Mouse (Mus musculus) ES-Bruce4 (cell line): Measurements from ENCODE around the gene Parvg.
"Not testable (repeated sequence)": the region's sequence is repeated elsewhere in the genome, so short reads cannot be mapped to it uniquely, and the experiment has no call there.

Source experiments
- CTCF ChIP-seq: IDR thresholded peaks from one replicate; pipeline ENCODE4 v1.8.1; 2011; ENCODE audit warnings: low read depth, low read length
- POLR2A ChIP-seq: IDR thresholded peaks from one replicate; pipeline ENCODE4 v1.8.1; 2011; ENCODE audit warnings: low read length; ENCODE audit not compliant: insufficient read depth

DNA sequence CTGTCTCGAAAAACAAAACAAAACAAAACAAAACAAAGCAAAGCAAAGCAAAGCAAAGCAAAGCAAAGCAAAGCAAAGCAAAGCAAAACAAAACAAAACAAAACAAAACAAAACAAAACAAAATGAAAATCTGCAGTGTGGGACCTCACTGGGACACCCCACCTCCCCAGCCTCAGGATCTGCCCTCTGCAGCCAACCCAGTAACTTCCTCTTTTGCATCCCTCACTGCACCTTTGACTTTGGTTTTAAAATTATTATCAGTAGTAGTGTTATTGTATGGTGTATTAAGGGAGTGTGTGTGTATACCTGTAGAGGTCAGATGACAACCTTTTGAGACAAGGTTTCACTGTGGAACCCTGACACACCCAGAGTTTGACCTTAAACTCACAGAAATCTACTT, 34.9 kb upstream of the Parvg start:
- TF ChIP-seq CTCF, POLR2A: not testable (repeated sequence)
